Mouse (Mus musculus) liver, embryonic 14.5 days (tissue): ENCODE measurements around the gene Amz1. TPM values are rescaled to one million over a fixed set of nuclear protein-coding genes. Genes with fewer than 3 reads are reported as not detected.

Experiments
- ATAC-seq: fragments of 200-750 bp; cut with Nextera tagmentation; 2 replicates; pipeline ENCODE4 v1.8.0; 2017; ENCODE audit warnings: moderate number of reproducible peaks, mild to moderate bottlenecking, moderate library complexity; ENCODE audit not compliant: insufficient read depth
- DNase-seq, 3 experiments: peaks; one replicate each; pipeline ENCODE4 v3.0.0-alpha.2; 2012 to 2013; ENCODE audit warnings: low read depth in 3 of 3, low spot score in 3 of 3
- H3K27ac ChIP-seq: fragments of 300-500 bp; sonication (generic); 2 replicates; pipeline ENCODE4 v1.5.1; 2014; ENCODE audit warnings: moderate library complexity, mild to moderate bottlenecking, control low read depth, inconsistent platforms
- H3K27me3 ChIP-seq: fragments of 300-500 bp; sonication (generic); 2 replicates; pipeline ENCODE4 v1.6.1; 2014; ENCODE audit warnings: mild to moderate bottlenecking, low read length, moderate library complexity; ENCODE audit not compliant: control insufficient read depth, insufficient read depth
- H3K36me3 ChIP-seq: fragments of 300-500 bp; sonication (generic); replicated peaks from 2 replicates; pipeline ENCODE4 v1.6.1; 2014; ENCODE audit warnings: low read depth; ENCODE audit not compliant: control insufficient read depth, insufficient read depth
- H3K4me1 ChIP-seq, 2 experiments: fragments of 200-500 bp in 1 of 2; fragments of 300-500 bp in 1 of 2; sonication (generic) in 1 of 2; replicated peaks; 2 replicates each; pipeline ENCODE4 v1.6.1; 2012 to 2014; ENCODE audit warnings: antibody characterized with exemption in 1 of 2, inconsistent platforms in 1 of 2, low read length in 1 of 2; ENCODE audit not compliant: control insufficient read depth in 2 of 2, insufficient read depth in 2 of 2
- H3K4me2 ChIP-seq: fragments of 300-500 bp; sonication (generic); 2 replicates; pipeline ENCODE4 v1.6.1; 2014; ENCODE audit warnings: low read depth, mild to moderate bottlenecking, control low read depth, moderate library complexity
- H3K4me3 ChIP-seq, 2 experiments: fragments of 200-500 bp in 1 of 2; fragments of 300-500 bp in 1 of 2; sonication (generic) in 1 of 2; 2 replicates each; pipeline ENCODE4 v1.5.1; 2012 to 2014; ENCODE audit warnings: low read depth in 2 of 2, low read length in 2 of 2, mild to moderate bottlenecking in 2 of 2, control low read depth in 1 of 2, inconsistent platforms in 1 of 2, moderate library complexity in 1 of 2; ENCODE audit not compliant: insufficient read depth in 1 of 2
- H3K9ac ChIP-seq: fragments of 300-500 bp; sonication (generic); replicated peaks from 2 replicates; pipeline ENCODE4 v1.6.1; 2014; ENCODE audit warnings: mild to moderate bottlenecking, control low read depth, moderate library complexity
- H3K9me3 ChIP-seq: fragments of 300-500 bp; sonication (generic); 2 replicates; pipeline ENCODE4 v1.6.1; 2016; ENCODE audit warnings: low read length, mixed read lengths; ENCODE audit not compliant: control insufficient read depth
- CTCF ChIP-seq: IDR thresholded peaks from 2 replicates; pipeline ENCODE4 v1.5.1; 2016; ENCODE audit warnings: antibody characterized with exemption, low read depth, control low read depth
- EP300 ChIP-seq: IDR thresholded peaks from 2 replicates; pipeline ENCODE4 v1.6.1; 2016; ENCODE audit warnings: antibody characterized with exemption, low read depth
- WGBS: fragments of 180-500 bp; shearing (Covaris S2); extraction: QIAGEN DNeasy Blood & Tissue Kit; methylation state at CpG from one replicate; pipeline ENCODE4 v1.1.7; 2014; ENCODE audit not compliant: insufficient replicate concordance; 5-methylcytosine and 5-hydroxymethylcytosine counted together
- polyA plus RNA-seq, 2 experiments: library from polyadenylated mRNA; depleted of rRNA in 1 of 2; stranded (reverse) in 1 of 2; unstranded in 1 of 2; fragments of >200 nt; fragmentation: Nextera tagmentation in 1 of 2; extraction: Ambion mirVana in 1 of 2; gene quantifications; 2 replicates each; pipeline versions ENCODE4 v1.2.1 to v1.2.3; 2012 to 2014

The Amz1 gene
- polyA plus RNA-seq, 2 experiments, result 0.65 to 0.72 TPM

DNA sequence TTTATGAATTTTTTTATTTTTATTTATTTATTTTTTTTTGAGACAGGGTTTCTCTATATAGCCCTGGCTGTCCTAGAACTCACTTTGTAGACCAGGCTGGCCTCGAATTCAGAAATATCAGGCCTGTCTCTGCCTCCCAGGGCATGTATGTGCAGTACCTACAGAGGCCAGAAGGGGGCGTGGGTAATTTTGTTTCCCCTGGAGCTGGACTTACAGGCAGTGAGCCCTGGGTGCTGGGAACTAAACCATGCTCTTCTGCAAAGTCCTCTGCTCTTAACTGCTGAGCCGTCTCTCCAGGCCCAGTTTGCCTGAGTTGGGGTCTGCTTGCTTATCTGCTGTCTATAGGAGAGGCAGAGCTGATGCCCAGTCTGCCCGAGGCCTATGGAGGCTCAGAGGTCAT, 8.3 kb downstream of the Amz1 start:
- TF ChIP-seq CTCF (peak; percentile 76), EP300 (no peak)
- H3K4me3 ChIP-seq, result no peak overlapping the region
- no peak overlapping the region for H3K27ac ChIP-seq
- WGBS, result 44% methylated on average over 4 of the region's 4 CpGs
- no peak for DNase-seq
- H3K9me3 ChIP-seq, result no peaks in the 10 kb centered on the region
- no peaks in the 10 kb centered on the region for H3K36me3 ChIP-seq
- H3K4me1 ChIP-seq, result no peaks in the 10 kb centered on the region
- no peak overlapping the region for H3K9ac ChIP-seq
- ATAC-seq, result no peak
- no peak overlapping the region for H3K4me2 ChIP-seq
- peaks cover 21% of the 10 kb centered on the region for H3K27me3 ChIP-seq

DNA sequence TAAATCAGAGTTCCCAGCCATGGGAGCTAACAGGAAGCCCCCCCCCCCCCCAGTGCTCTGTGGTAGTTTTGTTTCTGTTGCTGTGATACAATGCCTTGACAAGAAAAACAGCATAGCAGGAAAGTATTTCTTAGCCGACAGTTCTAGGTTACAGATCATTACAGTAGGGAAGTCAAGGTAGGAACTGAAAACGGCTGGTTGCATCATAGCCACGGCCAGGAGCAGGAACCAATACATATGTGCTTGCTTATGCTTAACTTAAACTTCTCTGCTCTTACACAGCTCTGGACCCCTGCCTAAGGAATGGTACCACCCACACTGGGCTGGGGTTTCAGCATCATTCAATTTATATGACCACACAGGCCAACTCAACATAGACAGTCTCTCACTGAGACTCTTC, 9.4 kb downstream of the Amz1 start:
- Histone ChIP-seq H3K4me2 (no peak overlapping the region), H3K4me1 (no peaks in the 10 kb centered on the region), H3K4me3 (no peak overlapping the region), H3K27ac (no peak overlapping the region), H3K9ac (no peak overlapping the region), H3K27me3 (peaks cover 21% of the 10 kb centered on the region), H3K36me3 (no peaks in the 10 kb centered on the region), H3K9me3 (no peaks in the 10 kb centered on the region)
- peak in 1 of 3 experiments; percentile 19 for DNase-seq
- TF ChIP-seq CTCF, result no peak
- no peak for TF ChIP-seq EP300
- no peak for ATAC-seq
- WGBS, result 34% methylated on average over 3 of the region's 3 CpGs

DNA sequence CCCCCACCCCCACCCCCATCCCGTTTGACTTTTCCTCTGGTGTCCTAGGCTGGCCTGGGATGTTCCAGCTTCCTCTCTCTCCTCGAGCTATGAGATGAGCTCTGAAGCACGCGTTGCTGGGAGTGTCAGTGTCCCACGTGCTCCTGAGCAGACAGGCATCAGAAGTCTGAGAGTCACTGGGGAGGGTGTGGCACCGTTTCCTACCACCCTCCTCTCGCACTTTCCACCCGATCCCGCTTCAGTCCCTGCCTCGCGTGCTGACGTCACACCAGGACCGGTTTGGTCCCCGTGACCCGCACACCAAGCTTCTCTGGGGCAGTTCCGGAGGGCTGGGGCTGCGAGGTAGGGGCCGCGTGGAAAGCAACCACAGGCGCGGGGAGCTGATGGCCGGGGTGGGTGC, 11.4 kb downstream of the Amz1 start:
- Histone ChIP-seq H3K9ac (no peak overlapping the region), H3K4me2 (peak overlapping the region; percentile 50), H3K4me1 (no peaks in the 10 kb centered on the region), H3K36me3 (no peaks in the 10 kb centered on the region), H3K27me3 (peaks cover 21% of the 10 kb centered on the region), H3K27ac (no peak overlapping the region), H3K4me3 (peak overlapping the region in 1 of 2 experiments; percentile 23; a peak in 2 of 4 replicates), H3K9me3 (no peaks in the 10 kb centered on the region)
- TF ChIP-seq CTCF, result no peak
- no peak for TF ChIP-seq EP300
- DNase-seq, result no peak
- WGBS, result 1% methylated on average over 22 of the region's 22 CpGs
- no peak for ATAC-seq

DNA sequence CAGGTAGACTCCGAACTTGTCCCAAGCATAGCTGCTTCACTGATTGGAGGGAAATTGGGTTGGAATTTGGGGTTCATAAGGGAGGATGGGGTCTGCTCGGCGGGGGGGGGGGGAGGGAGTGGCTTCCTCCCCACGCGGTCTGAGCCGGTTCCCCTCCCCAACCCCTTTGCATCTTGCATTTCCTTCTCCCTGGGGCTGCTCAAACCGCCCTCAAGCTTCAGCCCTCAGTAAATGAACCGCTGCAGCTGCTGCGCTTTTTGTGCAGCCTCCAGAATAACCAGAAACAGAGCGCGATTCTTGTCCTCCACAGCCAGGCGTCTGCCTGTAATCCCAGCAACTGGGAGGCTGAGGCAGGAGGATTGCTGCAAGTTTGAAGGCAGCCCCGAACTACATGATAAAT, 12.2 kb downstream of the Amz1 start:
- WGBS, result 7% methylated on average over 13 of the region's 13 CpGs
- H3K4me3 ChIP-seq, result no peak overlapping the region

DNA sequence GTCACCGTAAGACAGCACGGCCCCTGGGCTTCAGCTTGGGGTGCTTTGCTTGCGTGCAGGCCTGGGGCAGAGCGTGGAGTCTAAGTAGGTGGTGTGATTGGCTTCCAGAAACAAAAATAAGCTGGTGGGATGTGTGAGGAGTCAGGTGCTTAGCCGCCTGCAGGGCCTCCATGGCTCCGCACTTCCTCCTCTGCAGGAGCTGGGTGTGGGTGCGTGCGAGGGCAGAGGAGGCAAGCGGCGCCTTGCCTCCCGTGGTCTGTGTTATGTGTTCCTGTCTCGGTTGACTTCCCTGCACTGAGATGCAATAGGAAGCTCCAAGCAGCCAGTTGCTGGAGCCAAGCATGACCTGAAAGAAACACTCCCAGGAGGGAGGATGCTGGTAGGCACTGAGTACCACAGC, 15.9 kb downstream of the Amz1 start:
- Histone ChIP-seq H3K4me3 (no peak overlapping the region), H3K9me3 (no peaks in the 10 kb centered on the region), H3K27me3 (peaks cover 18% of the 10 kb centered on the region), H3K27ac (no peak overlapping the region), H3K9ac (no peak overlapping the region), H3K4me2 (no peak overlapping the region), H3K36me3 (no peaks in the 10 kb centered on the region), H3K4me1 (no peaks in the 10 kb centered on the region)
- TF ChIP-seq CTCF (no peak), EP300 (no peak)
- DNase-seq (no peak), ATAC-seq (no peak)
- 51% methylated on average over 12 of the region's 12 CpGs for WGBS

More for the DNA sequence above, 12.2 kb downstream of the Amz1 start:
- no peaks in the 10 kb centered on the region for H3K9me3 ChIP-seq
- H3K27ac ChIP-seq, result no peak overlapping the region
- TF ChIP-seq EP300 (no peak), CTCF (no peak)
- no peaks in the 10 kb centered on the region for H3K4me1 ChIP-seq
- peaks cover 21% of the 10 kb centered on the region for H3K27me3 ChIP-seq
- no peak overlapping the region for H3K9ac ChIP-seq
- no peak overlapping the region; the same call in 1 of the 2 replicates for H3K4me2 ChIP-seq
- DNase-seq (no peak), ATAC-seq (no peak)
- no peaks in the 10 kb centered on the region for H3K36me3 ChIP-seq
